Mouse (Mus musculus): Measurements from ENCODE around the gene P3h4. TPM values are rescaled to one million over a fixed set of nuclear protein-coding genes. Genes with fewer than 3 reads are reported as not detected.
A peak's percentile ranks its signal among the peaks of the same experiment; 100 is the strongest.

The P3h4 gene
- 63.1 and 69.1 TPM in 2 replicates for polyA plus RNA-seq (2015; fragmentation: Nextera tagmentation; extraction: Ambion mirVana)

- H3K4me2 ChIP-seq (replicated peaks; ENCODE audit: low read depth, low read length) = peak within 1 kb of the TSS; percentile 88
- peak; percentile 97 for ATAC-seq (ENCODE audit: low FRiP score, low TSS enrichment)
- no peaks in the 10 kb centered on the region for H3K9me3 ChIP-seq (ENCODE audit: low read length)
- peak within 1 kb of the TSS; percentile 79 for H3K4me3 ChIP-seq (ENCODE audit: low read length)
- peak within 1 kb of the TSS; percentile 97 for H3K27ac ChIP-seq (ENCODE audit: low read length)
- under 1% methylated on average over 92 of the region's 93 CpGs for WGBS
- H3K27me3 ChIP-seq (ENCODE audit: insufficient read depth, low read length) = no peaks in the 10 kb centered on the region
- H3K9ac ChIP-seq (replicated peaks; ENCODE audit: low read length) = peak within 1 kb of the TSS; percentile 81
- H3K4me1 ChIP-seq (ENCODE audit: insufficient read depth, low read length) = peaks cover 46% of the 10 kb centered on the region
- peaks cover 11% of the 10 kb centered on the region; the same call in 1 of the 2 replicates for H3K36me3 ChIP-seq (ENCODE audit: insufficient read depth, low read length)
These were observed at the start of gene P3h4 for GRCm38 (mm10) chr11:100414021-100414913. TSS of gene P3h4 (minus strand) at chr11:100414836.

DNA sequence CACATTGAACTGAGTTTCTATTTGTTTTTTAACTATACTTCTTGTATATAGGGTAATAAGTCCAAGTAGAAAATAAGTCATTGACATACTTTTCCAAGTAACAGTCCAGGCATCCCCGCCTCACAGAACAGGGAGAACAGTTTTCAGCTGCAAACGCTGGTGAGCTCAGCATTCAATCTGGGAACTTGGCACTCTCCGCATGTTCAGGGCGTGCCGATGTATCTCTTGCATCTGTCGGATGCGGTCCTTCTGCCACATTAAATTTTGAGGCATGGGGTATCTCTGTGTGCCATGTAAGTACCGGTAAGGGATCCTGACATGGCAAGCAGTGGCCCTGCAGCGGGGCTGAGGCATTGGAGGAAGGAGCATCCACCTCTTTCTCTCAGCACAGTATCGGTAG is 48.1 kb upstream of the P3h4 start:
- ATAC-seq (ENCODE audit: low FRiP score, low TSS enrichment) = no peak
- no peak overlapping the region for H3K4me3 ChIP-seq (ENCODE audit: low read length)
- no peak overlapping the region for H3K4me2 ChIP-seq (replicated peaks; ENCODE audit: low read depth, low read length)
- H3K4me1 ChIP-seq (ENCODE audit: insufficient read depth, low read length) = no peaks in the 10 kb centered on the region
- no peak overlapping the region for H3K9ac ChIP-seq (replicated peaks; ENCODE audit: low read length)
- H3K9me3 ChIP-seq (ENCODE audit: low read length) = no peaks in the 10 kb centered on the region
- no peaks in the 10 kb centered on the region for H3K27me3 ChIP-seq (ENCODE audit: insufficient read depth, low read length)
- H3K36me3 ChIP-seq (ENCODE audit: insufficient read depth, low read length) = peaks cover 22% of the 10 kb centered on the region
- no peak overlapping the region for H3K27ac ChIP-seq (ENCODE audit: low read length)
- WGBS = 96% methylated on average over 10 of the region's 10 CpGs

DNA sequence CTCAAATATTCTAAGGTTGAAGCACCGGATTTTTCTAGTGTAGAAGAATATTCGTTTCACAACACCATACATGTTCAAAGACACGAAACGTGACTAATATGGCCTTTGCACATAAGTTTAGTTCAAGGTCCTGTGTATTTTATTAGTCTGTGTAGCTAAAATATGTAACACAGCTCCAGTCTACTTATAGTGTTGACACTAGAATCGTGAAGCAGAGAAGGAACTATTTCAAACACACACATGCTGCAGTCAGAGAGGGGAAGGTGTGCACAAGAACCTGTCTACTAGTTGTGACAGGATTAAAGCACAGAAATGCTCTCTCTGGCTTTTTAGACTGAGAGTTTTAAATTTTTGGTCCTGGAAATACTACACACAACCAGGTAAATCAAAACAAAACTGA is 43.1 kb upstream of the P3h4 start:
- H3K27ac ChIP-seq (ENCODE audit: low read length) = no peak overlapping the region
- peaks cover 18% of the 10 kb centered on the region for H3K36me3 ChIP-seq (ENCODE audit: insufficient read depth, low read length)
- H3K4me1 ChIP-seq (ENCODE audit: insufficient read depth, low read length) = no peaks in the 10 kb centered on the region
- H3K9ac ChIP-seq (replicated peaks; ENCODE audit: low read length) = no peak overlapping the region
- WGBS = 82% methylated on average over 5 of the region's 5 CpGs
- ATAC-seq (ENCODE audit: low FRiP score, low TSS enrichment) = no peak
- no peak overlapping the region for H3K4me2 ChIP-seq (replicated peaks; ENCODE audit: low read depth, low read length)
- no peaks in the 10 kb centered on the region for H3K27me3 ChIP-seq (ENCODE audit: insufficient read depth, low read length)
- H3K9me3 ChIP-seq (ENCODE audit: low read length) = no peaks in the 10 kb centered on the region
- no peak overlapping the region for H3K4me3 ChIP-seq (ENCODE audit: low read length)

- 65% methylated on average over 4 of the region's 4 CpGs for WGBS
- H3K4me1 ChIP-seq (ENCODE audit: insufficient read depth, low read length) = no peaks in the 10 kb centered on the region
- peaks cover 16% of the 10 kb centered on the region for H3K36me3 ChIP-seq (ENCODE audit: insufficient read depth, low read length)
- H3K9me3 ChIP-seq (ENCODE audit: low read length) = no peaks in the 10 kb centered on the region
- H3K4me3 ChIP-seq (ENCODE audit: low read length) = no peak overlapping the region
- no peak overlapping the region for H3K9ac ChIP-seq (replicated peaks; ENCODE audit: low read length)
- H3K4me2 ChIP-seq (replicated peaks; ENCODE audit: low read depth, low read length) = no peak overlapping the region
- ATAC-seq (ENCODE audit: low FRiP score, low TSS enrichment) = no peak
- no peaks in the 10 kb centered on the region for H3K27me3 ChIP-seq (ENCODE audit: insufficient read depth, low read length)
- no peak overlapping the region for H3K27ac ChIP-seq (ENCODE audit: low read length)
These were observed 42.6 kb upstream of the P3h4 start for GRCm38 (mm10) chr11:100457247-100457646.

GRCm38 (mm10) chr11:100442625-100443024 is 28.0 kb upstream of the P3h4 start:
- no peak for ATAC-seq (ENCODE audit: low FRiP score, low TSS enrichment)
- Histone ChIP-seq H3K36me3 (ENCODE audit: insufficient read depth, low read length) (0 out of 2 replicates have a peak, but pooled peaks cover 4% of the 10 kb centered on the region), H3K27me3 (ENCODE audit: insufficient read depth, low read length) (no peaks in the 10 kb centered on the region), H3K4me3 (ENCODE audit: low read length) (no peak overlapping the region), H3K4me1 (ENCODE audit: insufficient read depth, low read length) (peaks cover 21% of the 10 kb centered on the region), H3K9me3 (ENCODE audit: low read length) (no peaks in the 10 kb centered on the region), H3K4me2 (replicated peaks; ENCODE audit: low read depth, low read length) (no peak overlapping the region), H3K9ac (replicated peaks; ENCODE audit: low read length) (no peak overlapping the region), H3K27ac (ENCODE audit: low read length) (no peak overlapping the region)
- 78% methylated on average over 6 of the region's 6 CpGs for WGBS

DNA sequence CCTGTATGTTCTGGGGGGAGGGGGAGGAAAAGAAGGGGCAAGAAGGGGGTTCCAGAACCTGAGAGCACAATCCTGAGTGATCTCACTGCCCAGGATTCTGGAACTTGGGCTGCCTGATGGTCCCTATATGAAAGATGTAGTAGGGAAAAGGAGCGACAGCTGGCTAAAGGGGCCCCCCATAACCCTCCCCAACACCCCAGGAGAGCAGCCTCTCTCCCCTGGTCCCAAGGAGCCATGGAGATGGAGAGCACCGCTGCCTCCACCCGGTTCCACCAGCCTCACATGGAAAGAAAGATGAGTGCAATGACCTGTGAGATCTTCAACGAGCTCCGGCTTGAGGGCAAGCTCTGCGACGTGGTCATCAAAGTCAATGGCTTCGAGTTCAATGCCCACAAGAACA is 27.2 kb upstream of the P3h4 start, which contains the start of the genes Nt5c3b and Klhl10:
TSS of gene Nt5c3b (minus strand) at position 12 of the 400 bp plus-strand sequence.
TSS of gene Klhl10 (plus strand) at position 121 of the 400 bp plus-strand sequence.
- Histone ChIP-seq H3K4me3 (ENCODE audit: low read length) (peak within 1 kb of the TSS; percentile 86), H3K9ac (replicated peaks; ENCODE audit: low read length) (peak within 1 kb of the TSS; percentile 97), H3K27ac (ENCODE audit: low read length) (peak within 1 kb of the TSS; percentile 43; the same call in 1 of the 2 replicates), H3K36me3 (ENCODE audit: insufficient read depth, low read length) (0 out of 2 replicates have a peak, but pooled peaks cover 8% of the 10 kb centered on the region), H3K9me3 (ENCODE audit: low read length) (no peaks in the 10 kb centered on the region), H3K27me3 (ENCODE audit: insufficient read depth, low read length) (no peaks in the 10 kb centered on the region), H3K4me1 (ENCODE audit: insufficient read depth, low read length) (peaks cover 21% of the 10 kb centered on the region), H3K4me2 (replicated peaks; ENCODE audit: low read depth, low read length) (peak within 1 kb of the TSS; percentile 68)
- ATAC-seq (ENCODE audit: low FRiP score, low TSS enrichment) = no peak
- 69% methylated on average over 8 of the region's 8 CpGs for WGBS

DNA sequence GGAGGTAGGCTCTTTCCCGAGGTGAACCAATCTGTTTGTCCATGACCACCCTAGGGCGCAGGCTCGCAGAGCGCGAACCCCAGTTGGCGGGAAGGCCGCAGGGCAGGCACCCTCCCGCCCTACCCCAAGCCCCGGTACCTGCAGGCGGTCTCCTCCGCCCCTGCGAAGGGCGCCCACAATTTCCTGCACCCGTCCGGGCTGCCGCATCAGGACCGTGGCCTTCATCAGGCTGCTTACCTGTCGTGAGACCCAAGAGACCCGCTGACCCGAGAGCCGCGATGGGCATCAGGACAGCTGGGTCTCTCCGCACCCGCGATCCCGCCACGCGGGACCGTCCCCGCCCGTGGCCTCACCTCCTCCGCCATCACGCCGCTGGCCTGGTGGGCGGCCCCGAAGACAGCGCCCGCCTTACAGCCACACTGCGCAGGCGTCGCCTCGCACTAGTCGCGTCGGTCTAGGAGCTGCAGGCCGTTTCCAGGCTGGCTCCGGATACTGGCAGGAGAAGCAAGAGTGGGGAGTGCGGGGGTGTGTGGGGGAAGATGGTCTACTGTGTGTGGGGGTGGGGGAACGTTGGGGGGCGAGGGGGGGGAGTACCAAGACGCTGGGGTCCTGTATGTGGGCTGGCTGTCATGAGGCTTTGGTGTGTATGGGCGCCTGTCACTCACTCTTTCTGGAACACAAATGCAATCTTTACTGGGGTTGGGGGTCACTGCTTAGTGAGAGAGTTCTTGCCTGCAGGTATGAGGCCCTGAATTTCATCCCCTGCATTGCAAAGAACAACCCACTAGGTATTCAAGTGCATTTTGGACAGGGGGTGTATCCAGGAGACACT is 26.3 kb upstream of the P3h4 start:
- Histone ChIP-seq H3K4me1 (ENCODE audit: insufficient read depth, low read length) (peaks cover 21% of the 10 kb centered on the region), H3K4me2 (replicated peaks; ENCODE audit: low read depth, low read length) (peak overlapping the region; percentile 68), H3K27me3 (ENCODE audit: insufficient read depth, low read length) (no peaks in the 10 kb centered on the region), H3K36me3 (ENCODE audit: insufficient read depth, low read length) (peaks cover 10% of the 10 kb centered on the region; the same call in 1 of the 2 replicates), H3K9me3 (ENCODE audit: low read length) (no peaks in the 10 kb centered on the region), H3K4me3 (ENCODE audit: low read length) (peak overlapping the region; percentile 86), H3K27ac (ENCODE audit: low read length) (peak overlapping the region; percentile 43; the same call in 1 of the 2 replicates), H3K9ac (replicated peaks; ENCODE audit: low read length) (peak overlapping the region; percentile 97)
- peak; percentile 98 for ATAC-seq (ENCODE audit: low FRiP score, low TSS enrichment)
- 1% methylated on average over 52 of the region's 52 CpGs for WGBS

DNA sequence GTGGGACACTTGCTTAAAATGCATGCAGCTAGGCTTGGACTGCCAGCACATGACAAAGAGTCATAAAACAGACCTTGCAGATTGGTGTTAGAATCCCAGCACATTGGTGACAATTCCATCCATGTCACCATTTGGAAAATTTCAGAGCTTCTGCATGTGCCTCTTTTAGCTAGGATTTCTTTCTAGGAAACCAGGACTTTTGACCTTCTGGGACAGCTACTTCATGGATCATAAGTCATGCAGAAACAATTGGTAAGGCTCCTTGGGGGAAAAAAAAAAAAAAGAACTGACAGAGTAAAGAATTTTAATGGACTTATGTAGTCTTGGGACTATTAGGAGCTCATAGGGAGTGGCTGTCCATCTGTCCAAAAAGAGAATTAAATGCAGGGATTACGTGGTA is 23.3 kb upstream of the P3h4 start:
- Histone ChIP-seq H3K4me2 (replicated peaks; ENCODE audit: low read depth, low read length) (no peak overlapping the region), H3K27me3 (ENCODE audit: insufficient read depth, low read length) (no peaks in the 10 kb centered on the region), H3K4me1 (ENCODE audit: insufficient read depth, low read length) (peaks cover 21% of the 10 kb centered on the region), H3K9me3 (ENCODE audit: low read length) (no peaks in the 10 kb centered on the region), H3K27ac (ENCODE audit: low read length) (no peak overlapping the region), H3K36me3 (ENCODE audit: insufficient read depth, low read length) (peaks cover 15% of the 10 kb centered on the region; the same call in 1 of the 2 replicates), H3K9ac (replicated peaks; ENCODE audit: low read length) (no peak overlapping the region), H3K4me3 (ENCODE audit: low read length) (no peak overlapping the region)
- 38% methylated on average over 1 of the region's 1 CpGs for whole genome bisulfite sequencing
- ATAC-seq (ENCODE audit: low FRiP score, low TSS enrichment) = no peak

DNA sequence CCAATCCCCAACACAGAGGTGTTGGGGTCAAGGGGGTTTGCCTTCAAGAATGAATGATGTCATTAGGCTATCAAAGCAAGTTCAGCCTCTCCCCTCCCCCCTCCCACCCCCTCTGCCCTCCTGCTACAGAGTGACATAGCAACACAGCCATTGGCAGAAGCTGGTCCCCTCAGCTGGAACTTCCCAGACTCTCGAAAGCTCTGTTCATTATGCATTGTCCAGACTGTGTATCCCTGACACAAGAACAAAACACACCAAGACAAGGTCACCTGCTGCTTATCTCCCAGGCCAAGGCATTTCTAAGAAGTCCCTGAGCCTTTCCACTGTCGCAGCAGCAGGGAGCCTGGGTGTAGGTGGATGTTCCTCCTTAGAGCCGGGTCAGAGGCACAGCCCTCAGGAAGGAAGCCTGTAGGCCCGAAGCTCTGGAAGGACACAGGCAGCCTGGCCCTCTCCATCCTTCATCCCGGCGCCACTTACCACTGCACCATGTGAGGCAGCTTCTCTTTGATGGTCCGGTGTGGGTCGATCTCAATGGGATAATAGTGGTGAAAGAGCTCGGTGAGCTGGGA is 21.1 kb upstream of the P3h4 start:
- H3K27ac ChIP-seq (ENCODE audit: low read length) = no peak overlapping the region
- H3K4me3 ChIP-seq (ENCODE audit: low read length) = no peak overlapping the region
- no peaks in the 10 kb centered on the region for H3K9me3 ChIP-seq (ENCODE audit: low read length)
- no peaks in the 10 kb centered on the region for H3K27me3 ChIP-seq (ENCODE audit: insufficient read depth, low read length)
- no peak overlapping the region for H3K4me2 ChIP-seq (replicated peaks; ENCODE audit: low read depth, low read length)
- no peak for ATAC-seq (ENCODE audit: low FRiP score, low TSS enrichment)
- H3K4me1 ChIP-seq (ENCODE audit: insufficient read depth, low read length) = peaks cover 21% of the 10 kb centered on the region
- H3K36me3 ChIP-seq (ENCODE audit: insufficient read depth, low read length) = peaks cover 16% of the 10 kb centered on the region
- H3K9ac ChIP-seq (replicated peaks; ENCODE audit: low read length) = no peak overlapping the region
- 75% methylated on average over 9 of the region's 9 CpGs for WGBS

Measured in kidney, embryonic 16.5 days (tissue).